Mouse (Mus musculus): ENCODE measurements around the gene Wipf1. TPM values are rescaled to one million over a fixed set of nuclear protein-coding genes. Genes with fewer than 3 reads are reported as not detected.

Gene Wipf1
- total and polyA plus RNA-seq, 2 experiments from 2014 or later = 1.7 to 2.9 TPM

DNA sequence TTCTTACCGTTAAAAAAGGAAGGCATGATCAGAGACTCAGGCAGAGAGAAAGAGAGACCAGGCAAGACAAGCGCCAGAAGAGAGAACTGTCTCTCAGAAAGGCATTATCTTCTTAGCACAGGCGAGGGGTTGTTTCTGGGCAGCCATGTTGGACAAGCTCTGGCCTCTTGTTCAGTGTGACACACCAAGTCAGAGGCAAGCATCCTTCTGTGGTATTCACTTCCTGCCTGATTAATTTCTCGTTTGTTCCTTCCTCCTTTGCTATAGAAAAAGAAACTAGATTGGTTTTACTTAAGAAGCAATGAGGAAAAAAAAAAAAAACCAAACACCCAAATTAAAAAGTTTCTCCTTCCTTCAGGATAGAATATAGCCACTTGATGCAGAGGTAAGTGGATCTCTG, 75.8 kb downstream of the Wipf1 start:
- Histone ChIP-seq H3K27ac (ENCODE audit: low read depth) (peak overlapping the region; percentile 28; the same call in 1 of the 2 replicates), H3K4me2 (ENCODE audit: low read depth, low read length) (no peak overlapping the region; the same call in 1 of the 2 replicates), H3K4me1 (ENCODE audit: control insufficient read depth, insufficient read depth) (no peaks in the 10 kb centered on the region), H3K9me3 (replicated peaks; ENCODE audit: control insufficient read depth, low read length) (no peaks in the 10 kb centered on the region), H3K9ac (replicated peaks; ENCODE audit: low read depth, low read length) (no peak overlapping the region), H3K27me3 (ENCODE audit: control insufficient read depth, insufficient read depth, low read length) (no peaks in the 10 kb centered on the region), H3K4me3 (ENCODE audit: low read depth, low read length) (no peak overlapping the region), H3K36me3 (replicated peaks; ENCODE audit: control insufficient read depth, insufficient read depth, low read length) (0 out of 2 replicates have a peak, but pooled peaks cover 5% of the 10 kb centered on the region)
- TF ChIP-seq CTCF (IDR thresholded peaks at IDR 0.05; ENCODE audit: low read depth) (no peak), EP300 (IDR thresholded peaks at IDR 0.05; ENCODE audit: low read depth) (no peak)
- DNase-seq (ENCODE audit: low spot score) = no peak
- WGBS = 57% methylated on average over 4 of the region's 4 CpGs
- no peak for ATAC-seq (ENCODE audit: insufficient read depth, low read depth)

DNA sequence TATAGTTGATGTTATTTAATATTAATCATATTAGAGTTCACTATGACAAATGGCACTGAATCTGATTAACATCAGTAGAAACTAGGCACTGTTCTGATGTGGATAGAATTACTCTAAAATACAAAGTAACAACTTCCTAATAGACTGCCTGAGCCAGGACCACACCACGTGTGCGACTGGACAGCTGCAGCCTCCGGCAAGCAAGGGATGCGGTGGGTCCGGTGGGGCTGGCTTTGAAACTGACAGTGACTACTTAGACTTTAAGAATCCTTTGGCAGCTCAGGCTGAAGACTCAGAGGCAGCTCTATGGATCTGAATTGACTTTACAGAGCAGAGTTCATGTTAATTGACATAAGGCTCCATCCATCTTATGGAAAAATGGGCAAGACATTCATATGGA, 76.4 kb downstream of the Wipf1 start:
- Histone ChIP-seq H3K9me3 (replicated peaks; ENCODE audit: control insufficient read depth, low read length) (no peaks in the 10 kb centered on the region), H3K4me3 (ENCODE audit: low read depth, low read length) (no peak overlapping the region), H3K9ac (replicated peaks; ENCODE audit: low read depth, low read length) (no peak overlapping the region), H3K27ac (ENCODE audit: low read depth) (no peak overlapping the region), H3K36me3 (replicated peaks; ENCODE audit: control insufficient read depth, insufficient read depth, low read length) (0 out of 2 replicates have a peak, but pooled peaks cover 5% of the 10 kb centered on the region), H3K4me1 (ENCODE audit: control insufficient read depth, insufficient read depth) (no peaks in the 10 kb centered on the region), H3K27me3 (ENCODE audit: control insufficient read depth, insufficient read depth, low read length) (no peaks in the 10 kb centered on the region), H3K4me2 (ENCODE audit: low read depth, low read length) (no peak overlapping the region; the same call in 1 of the 2 replicates)
- DNase-seq (ENCODE audit: low spot score) (no peak), ATAC-seq (ENCODE audit: insufficient read depth, low read depth) (no peak)
- no peak for TF ChIP-seq CTCF (IDR thresholded peaks at IDR 0.05; ENCODE audit: low read depth)
- TF ChIP-seq EP300 (IDR thresholded peaks at IDR 0.05; ENCODE audit: low read depth) = no peak
- 89% methylated on average over 5 of the region's 5 CpGs for WGBS

DNA sequence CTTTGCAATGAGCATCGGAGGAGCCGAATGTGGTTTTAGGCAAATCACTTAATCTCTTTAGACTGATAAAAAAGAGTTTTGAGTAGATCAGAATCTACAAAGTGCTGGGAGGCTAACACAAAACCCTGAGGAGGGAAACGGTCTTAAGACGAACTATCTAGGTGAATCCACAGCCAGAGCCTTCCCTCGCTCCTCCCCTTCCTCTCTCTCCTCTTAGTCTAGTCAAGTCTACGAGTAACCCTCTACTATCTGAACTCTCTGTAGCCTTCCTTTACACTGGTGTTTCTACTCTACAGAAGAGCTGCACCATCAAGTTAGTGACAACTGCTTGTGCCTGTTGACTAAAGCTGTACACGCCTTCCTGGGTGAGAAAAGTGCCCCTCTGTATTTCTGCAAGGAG, 77.0 kb downstream of the Wipf1 start:
- WGBS = 71% methylated on average over 7 of the region's 7 CpGs
- no peak overlapping the region for H3K9ac ChIP-seq (replicated peaks; ENCODE audit: low read depth, low read length)
- no peak for TF ChIP-seq EP300 (IDR thresholded peaks at IDR 0.05; ENCODE audit: low read depth)
- TF ChIP-seq CTCF (IDR thresholded peaks at IDR 0.05; ENCODE audit: low read depth) = no peak

DNA sequence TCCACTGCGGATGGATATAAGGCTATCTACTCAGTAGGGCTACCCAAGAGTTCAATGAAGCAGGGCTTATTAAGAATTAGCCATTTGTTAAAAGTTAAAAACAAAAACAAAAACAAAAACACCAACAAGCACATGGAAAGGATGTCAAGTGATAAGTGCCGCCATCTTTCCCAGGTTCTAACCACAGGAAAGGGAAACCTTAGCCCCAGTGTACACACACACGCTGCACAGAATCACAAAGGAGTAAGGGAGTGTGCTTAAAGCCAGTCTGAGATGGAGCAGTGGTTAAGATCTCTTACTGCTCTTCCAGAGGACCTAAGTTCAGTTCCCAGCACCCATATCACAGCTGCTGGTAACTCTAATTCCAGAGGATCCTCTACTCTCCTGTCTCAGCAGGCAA, 78.0 kb downstream of the Wipf1 start:
- H3K9me3 ChIP-seq (replicated peaks; ENCODE audit: control insufficient read depth, low read length) = no peaks in the 10 kb centered on the region
- H3K4me3 ChIP-seq (ENCODE audit: low read depth, low read length) = no peak overlapping the region
- no peaks in the 10 kb centered on the region for H3K27me3 ChIP-seq (ENCODE audit: control insufficient read depth, insufficient read depth, low read length)
- H3K9ac ChIP-seq (replicated peaks; ENCODE audit: low read depth, low read length) = no peak overlapping the region
- TF ChIP-seq EP300 (IDR thresholded peaks at IDR 0.05; ENCODE audit: low read depth) (no peak), CTCF (IDR thresholded peaks at IDR 0.05; ENCODE audit: low read depth) (no peak)
- 91% methylated on average over 3 of the region's 3 CpGs for WGBS
- DNase-seq (ENCODE audit: low spot score) (no peak), ATAC-seq (ENCODE audit: insufficient read depth, low read depth) (no peak)
- no peaks in the 10 kb centered on the region for H3K36me3 ChIP-seq (replicated peaks; ENCODE audit: control insufficient read depth, insufficient read depth, low read length)
- no peaks in the 10 kb centered on the region for H3K4me1 ChIP-seq (ENCODE audit: control insufficient read depth, insufficient read depth)
- no peak overlapping the region for H3K27ac ChIP-seq (ENCODE audit: low read depth)
- H3K4me2 ChIP-seq (ENCODE audit: low read depth, low read length) = no peak overlapping the region

More for the DNA sequence above, 77.0 kb downstream of the Wipf1 start:
- Histone ChIP-seq H3K9me3 (replicated peaks; ENCODE audit: control insufficient read depth, low read length) (no peaks in the 10 kb centered on the region), H3K4me3 (ENCODE audit: low read depth, low read length) (no peak overlapping the region), H3K27me3 (ENCODE audit: control insufficient read depth, insufficient read depth, low read length) (no peaks in the 10 kb centered on the region), H3K36me3 (replicated peaks; ENCODE audit: control insufficient read depth, insufficient read depth, low read length) (0 out of 2 replicates have a peak, but pooled peaks cover under 1% of the 10 kb centered on the region), H3K27ac (ENCODE audit: low read depth) (no peak overlapping the region), H3K4me1 (ENCODE audit: control insufficient read depth, insufficient read depth) (no peaks in the 10 kb centered on the region), H3K4me2 (ENCODE audit: low read depth, low read length) (peak overlapping the region; percentile 23; the same call in 1 of the 2 replicates)
- no peak for ATAC-seq (ENCODE audit: insufficient read depth, low read depth)
- DNase-seq (ENCODE audit: low spot score) = no peak

DNA sequence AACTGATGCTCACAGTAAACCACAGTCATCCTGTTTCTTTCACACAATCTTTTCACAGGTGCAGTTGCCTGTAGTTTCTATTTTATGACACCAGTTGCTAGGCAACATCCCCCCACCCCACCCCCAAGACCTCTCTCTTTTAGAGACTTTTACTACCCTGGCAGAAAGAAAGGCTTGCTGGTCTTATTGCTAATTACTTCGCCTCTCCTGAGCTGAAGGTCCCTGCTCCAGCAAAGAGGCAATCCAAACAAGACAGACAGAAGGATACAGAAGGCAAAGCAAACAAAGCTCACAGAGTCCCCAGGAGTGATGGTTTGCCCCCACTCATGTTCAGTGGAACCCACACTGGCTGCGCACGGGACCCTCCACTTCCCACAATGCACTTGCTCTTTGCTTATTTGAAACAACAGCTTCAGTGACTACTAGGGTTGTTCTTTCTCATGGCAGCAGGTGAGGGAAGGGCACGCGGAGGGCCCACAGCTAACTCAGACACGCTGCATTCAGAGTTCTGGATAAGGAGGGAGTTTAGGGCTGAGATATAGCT, 79.3 kb downstream of the Wipf1 start:
- ATAC-seq (ENCODE audit: insufficient read depth, low read depth) (no peak), DNase-seq (ENCODE audit: low spot score) (no peak)
- 68% methylated on average over 6 of the region's 6 CpGs for WGBS
- Histone ChIP-seq H3K9ac (replicated peaks; ENCODE audit: low read depth, low read length) (no peak overlapping the region), H3K9me3 (replicated peaks; ENCODE audit: control insufficient read depth, low read length) (no peaks in the 10 kb centered on the region), H3K4me3 (ENCODE audit: low read depth, low read length) (no peak overlapping the region), H3K27ac (ENCODE audit: low read depth) (peak overlapping the region; percentile 30; the same call in 1 of the 2 replicates), H3K27me3 (ENCODE audit: control insufficient read depth, insufficient read depth, low read length) (no peaks in the 10 kb centered on the region), H3K4me2 (ENCODE audit: low read depth, low read length) (no peak overlapping the region), H3K4me1 (ENCODE audit: control insufficient read depth, insufficient read depth) (no peaks in the 10 kb centered on the region), H3K36me3 (replicated peaks; ENCODE audit: control insufficient read depth, insufficient read depth, low read length) (no peaks in the 10 kb centered on the region)
- TF ChIP-seq EP300 (IDR thresholded peaks at IDR 0.05; ENCODE audit: low read depth) (no peak), CTCF (IDR thresholded peaks at IDR 0.05; ENCODE audit: low read depth) (no peak)

DNA sequence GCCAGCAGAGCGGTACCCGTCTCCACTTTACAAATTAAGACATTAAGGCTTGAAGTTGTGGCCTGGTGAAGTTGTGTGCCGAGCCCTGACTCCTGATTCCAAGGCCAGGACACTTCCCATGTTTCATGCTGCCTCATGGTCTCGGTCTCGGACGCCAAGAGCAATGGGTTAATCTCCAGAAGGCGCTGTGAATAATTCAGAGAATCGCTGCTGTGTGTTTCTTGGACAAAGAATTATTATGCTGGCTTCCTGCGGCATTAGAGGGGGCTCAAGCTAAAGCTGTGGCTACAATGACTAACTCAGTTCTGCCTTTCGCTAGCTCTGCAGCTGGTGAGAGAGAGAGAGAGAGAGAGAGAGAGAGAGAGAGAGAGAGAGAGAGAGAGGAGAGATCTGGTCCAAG, 85.5 kb downstream of the Wipf1 start:
- 77% methylated on average over 10 of the region's 10 CpGs for WGBS
- no peak overlapping the region for H3K4me2 ChIP-seq (ENCODE audit: low read depth, low read length)

More for the DNA sequence above, 85.5 kb downstream of the Wipf1 start:
- DNase-seq (ENCODE audit: low spot score) = no peak
- TF ChIP-seq CTCF (IDR thresholded peaks at IDR 0.05; ENCODE audit: low read depth) (no peak), EP300 (IDR thresholded peaks at IDR 0.05; ENCODE audit: low read depth) (no peak)
- ATAC-seq (ENCODE audit: insufficient read depth, low read depth) = no peak
- no peaks in the 10 kb centered on the region for H3K4me1 ChIP-seq (ENCODE audit: control insufficient read depth, insufficient read depth)
- no peaks in the 10 kb centered on the region for H3K9me3 ChIP-seq (replicated peaks; ENCODE audit: control insufficient read depth, low read length)
- H3K9ac ChIP-seq (replicated peaks; ENCODE audit: low read depth, low read length) = no peak overlapping the region
- H3K27me3 ChIP-seq (ENCODE audit: control insufficient read depth, insufficient read depth, low read length) = no peaks in the 10 kb centered on the region
- H3K27ac ChIP-seq (ENCODE audit: low read depth) = no peak overlapping the region
- peaks cover 13% of the 10 kb centered on the region for H3K36me3 ChIP-seq (replicated peaks; ENCODE audit: control insufficient read depth, insufficient read depth, low read length)
- H3K4me3 ChIP-seq (ENCODE audit: low read depth, low read length) = no peak overlapping the region

Data from heart, postnatal 0 days (tissue).